Mouse (Mus musculus): ENCODE data around the gene Chchd10. TPM values are rescaled to one million over a fixed set of nuclear protein-coding genes. Genes with fewer than 3 reads are reported as not detected.
A peak's percentile ranks its signal among the peaks of the same experiment; 100 is the strongest.

Chchd10 gene
- polyA plus RNA-seq, 1 experiment: 1,587 TPM

- WGBS: 65% methylated on average over 2 of the region's 2 CpGs
- Histone ChIP-seq H3K27ac (ENCODE audit: insufficient read depth, low read depth, low read length) (peak overlapping the region; percentile 30), H3K4me3 (ENCODE audit: insufficient read depth, low read depth, low read length) (no peak overlapping the region), H3K36me3 (ENCODE audit: control insufficient read depth, insufficient read depth, low read length) (peaks cover 1% of the 10 kb centered on the region), H3K27me3 (replicated peaks; ENCODE audit: control insufficient read depth, insufficient read depth, low read length) (no peaks in the 10 kb centered on the region), H3K4me1 (ENCODE audit: control insufficient read depth, insufficient read depth, low read length) (no peaks in the 10 kb centered on the region)
- DNase-seq: peak; percentile 45
- TF ChIP-seq POLR2A (IDR thresholded peaks at IDR 0.05; ENCODE audit: low read depth, low read length): no peak
- no peak for TF ChIP-seq CTCF (conservative IDR thresholded peaks at IDR 0.05; ENCODE audit: insufficient read depth, insufficient read length, low read depth, low read length)
These were observed 22.2 kb upstream of the Chchd10 start for GRCm38 (mm10) chr10:75910698-75911097.

- no peak overlapping the region for H3K27ac ChIP-seq (ENCODE audit: insufficient read depth, low read depth, low read length)
- peaks cover 1% of the 10 kb centered on the region; the same call in 1 of the 2 replicates for H3K36me3 ChIP-seq (ENCODE audit: control insufficient read depth, insufficient read depth, low read length)
- DNase-seq: no peak
- no peak overlapping the region for H3K4me3 ChIP-seq (ENCODE audit: insufficient read depth, low read depth, low read length)
- TF ChIP-seq CTCF (conservative IDR thresholded peaks at IDR 0.05; ENCODE audit: insufficient read depth, insufficient read length, low read depth, low read length) (no peak), POLR2A (IDR thresholded peaks at IDR 0.05; ENCODE audit: low read depth, low read length) (no peak)
- H3K27me3 ChIP-seq (replicated peaks; ENCODE audit: control insufficient read depth, insufficient read depth, low read length): no peaks in the 10 kb centered on the region
- 54% methylated on average over 6 of the region's 6 CpGs for WGBS
- H3K4me1 ChIP-seq (ENCODE audit: control insufficient read depth, insufficient read depth, low read length): no peaks in the 10 kb centered on the region
These were observed 19.8 kb upstream of the Chchd10 start for GRCm38 (mm10) chr10:75913013-75913589.

GRCm38 (mm10) chr10:75915557-75915956 is 17.4 kb upstream of the Chchd10 start:
- TF ChIP-seq CTCF (conservative IDR thresholded peaks at IDR 0.05; ENCODE audit: insufficient read depth, insufficient read length, low read depth, low read length) (no peak), POLR2A (IDR thresholded peaks at IDR 0.05; ENCODE audit: low read depth, low read length) (no peak)
- Histone ChIP-seq H3K27ac (ENCODE audit: insufficient read depth, low read depth, low read length) (no peak overlapping the region), H3K4me3 (ENCODE audit: insufficient read depth, low read depth, low read length) (no peak overlapping the region), H3K27me3 (replicated peaks; ENCODE audit: control insufficient read depth, insufficient read depth, low read length) (no peaks in the 10 kb centered on the region), H3K36me3 (ENCODE audit: control insufficient read depth, insufficient read depth, low read length) (no peaks in the 10 kb centered on the region), H3K4me1 (ENCODE audit: control insufficient read depth, insufficient read depth, low read length) (peaks cover 3% of the 10 kb centered on the region; the same call in 1 of the 2 replicates)
- DNase-seq: no peak
- WGBS: 87% methylated on average over 7 of the region's 7 CpGs

- no peak for TF ChIP-seq POLR2A (IDR thresholded peaks at IDR 0.05; ENCODE audit: low read depth, low read length)
- TF ChIP-seq CTCF (conservative IDR thresholded peaks at IDR 0.05; ENCODE audit: insufficient read depth, insufficient read length, low read depth, low read length): no peak
- Histone ChIP-seq H3K27ac (ENCODE audit: insufficient read depth, low read depth, low read length) (no peak overlapping the region), H3K4me3 (ENCODE audit: insufficient read depth, low read depth, low read length) (no peak overlapping the region), H3K36me3 (ENCODE audit: control insufficient read depth, insufficient read depth, low read length) (no peaks in the 10 kb centered on the region), H3K27me3 (replicated peaks; ENCODE audit: control insufficient read depth, insufficient read depth, low read length) (no peaks in the 10 kb centered on the region), H3K4me1 (ENCODE audit: control insufficient read depth, insufficient read depth, low read length) (peaks cover 5% of the 10 kb centered on the region; the same call in 1 of the 2 replicates)
- DNase-seq: no peak
- WGBS: 80% methylated on average over 8 of the region's 8 CpGs
These were observed 16.1 kb upstream of the Chchd10 start for GRCm38 (mm10) chr10:75916840-75917239.

- no peak for DNase-seq
- 78% methylated on average over 5 of the region's 5 CpGs for WGBS
- TF ChIP-seq CTCF (conservative IDR thresholded peaks at IDR 0.05; ENCODE audit: insufficient read depth, insufficient read length, low read depth, low read length) (no peak), POLR2A (IDR thresholded peaks at IDR 0.05; ENCODE audit: low read depth, low read length) (no peak)
These were observed 13.9 kb upstream of the Chchd10 start for GRCm38 (mm10) chr10:75919026-75919425.

GRCm38 (mm10) chr10:75921026-75921725 is 11.8 kb upstream of the Chchd10 start, which contains the start of gene Smarcb1:
Smarcb1 (minus strand) TSS chr10:75921617.
- Histone ChIP-seq H3K27me3 (replicated peaks; ENCODE audit: control insufficient read depth, insufficient read depth, low read length) (no peaks in the 10 kb centered on the region), H3K4me3 (ENCODE audit: insufficient read depth, low read depth, low read length) (peak within 1 kb of the TSS; percentile 76), H3K4me1 (ENCODE audit: control insufficient read depth, insufficient read depth, low read length) (peaks cover 8% of the 10 kb centered on the region; the same call in 1 of the 2 replicates), H3K36me3 (ENCODE audit: control insufficient read depth, insufficient read depth, low read length) (no peaks in the 10 kb centered on the region), H3K27ac (ENCODE audit: insufficient read depth, low read depth, low read length) (peak within 1 kb of the TSS; percentile 86)
- TF ChIP-seq CTCF (conservative IDR thresholded peaks at IDR 0.05; ENCODE audit: insufficient read depth, insufficient read length, low read depth, low read length) (no peak), POLR2A (IDR thresholded peaks at IDR 0.05; ENCODE audit: low read depth, low read length) (peak; percentile 44)
- peak; percentile 97 for DNase-seq
- WGBS: under 1% methylated on average over 76 of the region's 76 CpGs

More at GRCm38 (mm10) chr10:75919026-75919425, 13.9 kb upstream of the Chchd10 start:
- no peak overlapping the region for H3K4me3 ChIP-seq (ENCODE audit: insufficient read depth, low read depth, low read length)
- H3K4me1 ChIP-seq (ENCODE audit: control insufficient read depth, insufficient read depth, low read length): peaks cover 8% of the 10 kb centered on the region; the same call in 1 of the 2 replicates
- H3K27ac ChIP-seq (ENCODE audit: insufficient read depth, low read depth, low read length): no peak overlapping the region
- H3K36me3 ChIP-seq (ENCODE audit: control insufficient read depth, insufficient read depth, low read length): no peaks in the 10 kb centered on the region
- H3K27me3 ChIP-seq (replicated peaks; ENCODE audit: control insufficient read depth, insufficient read depth, low read length): no peaks in the 10 kb centered on the region
